Mouse (Mus musculus) MEL (cell line): ENCODE results near the gene Scn1b.

Experiments
- CHD1 ChIP-seq: IDR thresholded peaks from 2 replicates; pipeline ENCODE4 v1.6.1; 2012; ENCODE audit warnings: low read depth, mild to moderate bottlenecking, inconsistent platforms, low read length, improper control_type of control experiment
- CTCF ChIP-seq, 3 experiments: IDR thresholded peaks in 2 of 3; conservative IDR thresholded peaks in 1 of 3; 2 replicates each; pipeline ENCODE4 v1.5.1; 2011 to 2012; ENCODE audit warnings: low read length in 3 of 3, low read depth in 2 of 3, mild to moderate bottlenecking in 2 of 3, improper control_type of control experiment in 1 of 3, inconsistent platforms in 1 of 3, mixed read lengths in 1 of 3, moderate library complexity in 1 of 3; ENCODE audit not compliant: control insufficient read depth in 1 of 3, insufficient read depth in 1 of 3, poor library complexity in 1 of 3, severe bottlenecking in 1 of 3
- ELF1 ChIP-seq: IDR thresholded peaks from 2 replicates; pipeline ENCODE4 v1.6.1; 2014; ENCODE audit warnings: low read depth, mild to moderate bottlenecking, inconsistent platforms, low read length, improper control_type of control experiment, moderate library complexity
- EP300 ChIP-seq, 2 experiments: IDR thresholded peaks; 2 replicates each; pipeline ENCODE4 v1.6.1; 2011; ENCODE audit warnings: improper control_type of control experiment in 2 of 2, low read length in 2 of 2, low read depth in 1 of 2, mild to moderate bottlenecking in 1 of 2
- JUND ChIP-seq: IDR thresholded peaks from 2 replicates; pipeline ENCODE4 v1.6.1; 2011; ENCODE audit warnings: low read depth, mild to moderate bottlenecking, improper control_type of control experiment, low read length
- MAZ ChIP-seq: IDR thresholded peaks from 2 replicates; pipeline ENCODE4 v1.6.1; 2012; ENCODE audit warnings: low read depth, mild to moderate bottlenecking, inconsistent platforms, low read length, improper control_type of control experiment
- NRF1 ChIP-seq: IDR thresholded peaks from 2 replicates; pipeline ENCODE4 v1.6.1; 2014; ENCODE audit warnings: low read depth, mild to moderate bottlenecking, inconsistent platforms, low read length, improper control_type of control experiment, moderate library complexity; ENCODE audit not compliant: poor library complexity, insufficient read depth, severe bottlenecking
- POLR2A ChIP-seq, 2 experiments: IDR thresholded peaks; 2 replicates each; pipeline ENCODE4 v1.6.1; 2011 to 2012; ENCODE audit warnings: low read length in 2 of 2, mild to moderate bottlenecking in 2 of 2, control low read depth in 1 of 2, improper control_type of control experiment in 1 of 2, low read depth in 1 of 2, moderate library complexity in 1 of 2; ENCODE audit not compliant: control insufficient read depth in 1 of 2, insufficient read depth in 1 of 2, poor library complexity in 1 of 2
- USF1 ChIP-seq: IDR thresholded peaks from 2 replicates; pipeline ENCODE4 v1.6.1; 2014; ENCODE audit warnings: low read depth, mild to moderate bottlenecking, inconsistent platforms, low read length, improper control_type of control experiment, moderate library complexity

DNA sequence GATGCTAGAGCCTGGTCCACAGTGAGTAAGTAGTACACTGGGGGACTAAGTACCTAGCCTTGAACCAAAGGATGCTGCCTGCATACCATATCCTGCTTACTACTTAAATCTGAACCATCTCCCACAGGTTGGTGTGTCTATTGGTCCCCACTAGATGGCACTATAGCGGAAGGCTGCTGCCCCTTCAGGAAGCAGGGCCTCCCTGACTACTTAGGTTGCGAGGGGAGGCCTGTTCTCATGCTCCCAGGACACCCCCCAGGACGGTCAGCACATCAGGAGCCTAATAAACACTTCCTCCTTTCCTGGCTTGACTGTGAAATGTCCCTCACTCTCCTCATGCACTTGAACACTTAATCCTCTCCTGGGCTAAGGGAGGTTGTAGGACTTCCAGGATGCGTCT lies 4.0 kb upstream of the Scn1b start:
- no peak for TF ChIP-seq EP300 (IDR thresholded peaks at IDR 0.05; ENCODE audit: low read depth in 1 of 2, low read length in 2 of 2)
- TF ChIP-seq NRF1, result no peak
- no peak for TF ChIP-seq ELF1
- TF ChIP-seq MAZ, result no peak
- TF ChIP-seq CTCF (IDR thresholded peaks at IDR 0.05 in 2 of 3, conservative IDR thresholded peaks at IDR 0.05 in 1 of 3; ENCODE audit: control insufficient read depth in 1 of 3, insufficient read depth in 1 of 3, low read depth in 2 of 3, low read length in 3 of 3, poor library complexity in 1 of 3, severe bottlenecking in 1 of 3), result peak; percentile 78 to 82 (median 81)
- no peak for TF ChIP-seq CHD1
- TF ChIP-seq POLR2A (IDR thresholded peaks at IDR 0.05; ENCODE audit: control insufficient read depth in 1 of 2, insufficient read depth in 1 of 2, low read depth in 1 of 2, low read length in 2 of 2, poor library complexity in 1 of 2), result no peak
- no peak for TF ChIP-seq JUND
- no peak for TF ChIP-seq USF1
